Mouse (Mus musculus): ENCODE data around the gene Limd2. TPM values are rescaled to one million over a fixed set of nuclear protein-coding genes. Genes with fewer than 3 reads are reported as not detected.

Limd2 gene
- total RNA-seq, 2 experiments from 2014 or later: 3.5 to 12.3 TPM

GRCm38 (mm10) chr11:106173228-106173627 is 12.6 kb upstream of the Limd2 start:
- DNase-seq: no peak

GRCm38 (mm10) chr11:106170807-106171206 is 10.1 kb upstream of the Limd2 start:
- no peak for DNase-seq

GRCm38 (mm10) chr11:106167435-106167834 is 6.8 kb upstream of the Limd2 start:
- no peak for DNase-seq

- no peak for DNase-seq
Measured at GRCm38 (mm10) chr11:106164601-106165180, 4.0 kb upstream of the Limd2 start.

GRCm38 (mm10) chr11:106163546-106163945 is 2.9 kb upstream of the Limd2 start:
- DNase-seq: peak; percentile 31 to 68

GRCm38 (mm10) chr11:106162237-106162636 is 1.6 kb upstream of the Limd2 start:
- DNase-seq: no peak

- peak; percentile 79 to 83 for DNase-seq
Measured at GRCm38 (mm10) chr11:106159921-106160840, 479 bp downstream of the Limd2 start.

GRCm38 (mm10) chr11:106159216-106159920 is 1.3 kb downstream of the Limd2 start:
- peak; percentile 49 to 62 for DNase-seq

GRCm38 (mm10) chr11:106158930-106159215 is 1.8 kb downstream of the Limd2 start:
- no peak for DNase-seq

GRCm38 (mm10) chr11:106158081-106158929 is 2.4 kb downstream of the Limd2 start:
- DNase-seq: peak; percentile 16 to 29

GRCm38 (mm10) chr11:106157154-106157553 is 3.5 kb downstream of the Limd2 start:
- no peak for DNase-seq

- DNase-seq: no peak
Measured at GRCm38 (mm10) chr11:106156257-106156656, 4.4 kb downstream of the Limd2 start.

- no peak for DNase-seq
Measured at GRCm38 (mm10) chr11:106155761-106156160, 4.9 kb downstream of the Limd2 start.

GRCm38 (mm10) chr11:106154770-106155169 is 5.9 kb downstream of the Limd2 start:
- DNase-seq: no peak

GRCm38 (mm10) chr11:106154091-106154490 is 6.6 kb downstream of the Limd2 start:
- no peak for DNase-seq

- no peak for DNase-seq
Measured at GRCm38 (mm10) chr11:106152132-106152531, 8.5 kb downstream of the Limd2 start.

- no peak for DNase-seq
Measured at GRCm38 (mm10) chr11:106151219-106151618, 9.4 kb downstream of the Limd2 start.

- peak; percentile 90 to 94 for DNase-seq
Measured at GRCm38 (mm10) chr11:106134580-106135528, 25.8 kb downstream of the Limd2 start.

GRCm38 (mm10) chr11:106132516-106132915 is 28.1 kb downstream of the Limd2 start:
- DNase-seq: no peak

- no peak for DNase-seq
Measured at GRCm38 (mm10) chr11:106129477-106129876, 31.2 kb downstream of the Limd2 start.
